Mouse (Mus musculus) brain, embryonic 14.5 days (tissue): Measurements from ENCODE around the gene Ovca2.

Experiments used
- CTCF ChIP-seq: fragments of 200-500 bp; IDR thresholded peaks from 2 replicates; pipeline ENCODE4 v1.5.1; 2012; ENCODE audit warnings: inconsistent platforms, mild to moderate bottlenecking, moderate library complexity, borderline replicate concordance; ENCODE audit not compliant: insufficient read depth, insufficient read length; ENCODE audit errors: extremely low read depth
- POLR2A ChIP-seq: fragments of 200-500 bp; IDR thresholded peaks from 2 replicates; pipeline ENCODE4 v1.6.1; 2012; ENCODE audit warnings: mild to moderate bottlenecking, inconsistent platforms, borderline replicate concordance; ENCODE audit not compliant: poor library complexity, insufficient read depth, insufficient read length, severe bottlenecking; ENCODE audit errors: extremely low read depth

DNA sequence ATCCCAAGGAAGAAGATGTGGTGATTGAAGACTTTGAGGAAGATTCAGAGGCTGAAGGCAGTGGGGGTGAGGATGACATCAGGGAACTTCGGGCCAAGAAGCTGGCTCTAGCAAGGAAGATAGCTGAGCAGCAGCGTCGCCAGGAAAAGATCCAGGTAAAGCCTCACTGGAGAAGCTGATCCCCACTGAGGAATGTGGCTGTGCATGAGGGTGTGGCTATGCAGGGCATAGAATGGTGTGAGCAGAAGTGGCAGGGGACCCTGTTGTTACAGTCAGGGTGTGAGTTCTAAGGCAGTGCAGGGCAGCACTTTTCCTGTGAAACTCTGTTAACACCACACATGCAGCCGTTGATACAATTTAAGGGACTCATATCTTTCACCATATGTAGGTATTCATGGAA lies 35.9 kb downstream of the Ovca2 start:
- TF ChIP-seq CTCF (no peak), POLR2A (no peak)
